Mouse (Mus musculus) limb, embryonic 14.5 days (tissue): ENCODE measurements at regions not wholly inside any gene's neighbourhood (a gene's known extent, or its start where the extent isn't known, plus 50 kb on each side); places are given as distances from the start of the nearest gene placed in this dataset.
A peak's percentile ranks its signal among the peaks of the same experiment; 100 is the strongest.
"Not testable (repeated sequence)": the region's sequence is repeated elsewhere in the genome, so short reads cannot be mapped to it uniquely, and the experiment has no call there.

Experiments
- ATAC-seq: fragments of 200-750 bp; cut with Nextera tagmentation; 2 replicates; pipeline ENCODE4 v1.8.0; 2017; ENCODE audit warnings: low read depth, moderate number of reproducible peaks, moderate TSS enrichment; ENCODE audit not compliant: low FRiP score
- DNase-seq: peaks from one replicate; pipeline ENCODE4 v3.0.0-alpha.2; 2015; ENCODE audit warnings: low spot score
- H3K27ac ChIP-seq: fragments of 300-500 bp; sonication (generic); replicated peaks from 2 replicates; pipeline ENCODE4 v1.5.1; 2014; ENCODE audit warnings: low read depth, mild to moderate bottlenecking, low read length, moderate library complexity, mixed read lengths
- H3K27me3 ChIP-seq: fragments of 300-500 bp; sonication (generic); 2 replicates; pipeline ENCODE4 v1.6.1; 2014; ENCODE audit warnings: low read length, mixed read lengths; ENCODE audit not compliant: control insufficient read depth, insufficient read depth
- H3K36me3 ChIP-seq: fragments of 300-500 bp; sonication (generic); 2 replicates; pipeline ENCODE4 v1.6.1; 2014; ENCODE audit warnings: mild to moderate bottlenecking, low read length, moderate library complexity, mixed read lengths; ENCODE audit not compliant: control insufficient read depth, insufficient read depth
- H3K4me1 ChIP-seq: fragments of 300-500 bp; sonication (generic); 2 replicates; pipeline ENCODE4 v1.6.1; 2014; ENCODE audit warnings: antibody characterized with exemption, low read length, mixed read lengths; ENCODE audit not compliant: control insufficient read depth, insufficient read depth
- H3K4me2 ChIP-seq: fragments of 300-500 bp; sonication (generic); replicated peaks from 2 replicates; pipeline ENCODE4 v1.6.1; 2014; ENCODE audit warnings: low read depth, mild to moderate bottlenecking, low read length, moderate library complexity; ENCODE audit not compliant: severe bottlenecking
- H3K4me3 ChIP-seq: fragments of 300-500 bp; sonication (generic); replicated peaks from 2 replicates; pipeline ENCODE4 v1.5.1; 2014; ENCODE audit warnings: low read length
- H3K9ac ChIP-seq: fragments of 300-500 bp; sonication (generic); 2 replicates; pipeline ENCODE4 v1.6.1; 2014; ENCODE audit warnings: mild to moderate bottlenecking, low read depth, low read length, moderate library complexity; ENCODE audit not compliant: severe bottlenecking
- H3K9me3 ChIP-seq: fragments of 300-500 bp; sonication (generic); 2 replicates; pipeline ENCODE4 v1.6.1; 2016; ENCODE audit warnings: low read length; ENCODE audit not compliant: control insufficient read depth
- WGBS: fragments of 180-500 bp; shearing (Covaris S2); extraction: QIAGEN DNeasy Blood & Tissue Kit; methylation state at CpG from one replicate; pipeline ENCODE4 v1.1.7; 2014; 5-methylcytosine and 5-hydroxymethylcytosine counted together

- ATAC-seq, H3K4me1 ChIP-seq, H3K27ac ChIP-seq, H3K36me3 ChIP-seq, H3K4me3 ChIP-seq, H3K27me3 ChIP-seq, DNase-seq, H3K9me3 ChIP-seq, H3K9ac ChIP-seq: not testable (repeated sequence)
- WGBS, result 5% methylated on average over 16 of the region's 17 CpGs
- H3K4me2 ChIP-seq, result peak overlapping the region; percentile 23; the same call in 1 of the 2 replicates
Measured at GRCm38 (mm10) chr8:71026424-71026890, 120.7 kb downstream of the Map1s start.

- not testable (repeated sequence) for H3K4me1 ChIP-seq, H3K9me3 ChIP-seq, DNase-seq, H3K36me3 ChIP-seq, H3K4me3 ChIP-seq, H3K9ac ChIP-seq, H3K27ac ChIP-seq, H3K4me2 ChIP-seq, ATAC-seq, H3K27me3 ChIP-seq
- 82% methylated on average over 2 of the region's 2 CpGs for WGBS
Measured at GRCm38 (mm10) chr8:71028564-71028963, 122.8 kb downstream of the Map1s start.
